Mouse (Mus musculus) spleen, postnatal 10 days (tissue): ENCODE data around the gene Skint5.
"Not testable (repeated sequence)": the region's sequence is repeated elsewhere in the genome, so short reads cannot be mapped to it uniquely, and the experiment has no call there.

ENCODE experiments used
- DNase-seq, 2 experiments: peaks; one replicate each; pipeline ENCODE4 v3.0.0; 2021 to 2022; ENCODE audit warnings: low spot score in 2 of 2

Skint5 gene

DNA sequence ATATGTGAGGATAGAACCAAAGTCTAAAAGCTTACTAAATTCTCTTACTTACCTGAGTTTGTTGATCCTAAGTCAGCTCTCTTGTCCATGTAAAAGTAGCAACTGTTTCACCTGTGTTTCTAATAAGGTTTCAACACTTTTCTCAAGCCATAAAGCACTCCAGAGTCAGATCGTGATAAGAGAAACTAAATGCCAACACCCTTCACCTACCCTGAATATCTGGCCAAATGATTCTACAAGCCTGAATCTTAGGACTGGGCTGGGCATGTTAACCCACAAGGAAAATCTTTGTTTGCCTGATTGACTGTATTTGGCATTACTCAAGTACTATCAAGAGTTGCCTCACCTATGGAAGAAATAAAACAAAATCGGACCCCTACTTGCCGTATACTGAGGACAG is at the start of gene Skint5:
Gene Skint5 (minus strand): TSS at position 101 of the 400 bp plus-strand sequence.
- no peak for DNase-seq

DNA sequence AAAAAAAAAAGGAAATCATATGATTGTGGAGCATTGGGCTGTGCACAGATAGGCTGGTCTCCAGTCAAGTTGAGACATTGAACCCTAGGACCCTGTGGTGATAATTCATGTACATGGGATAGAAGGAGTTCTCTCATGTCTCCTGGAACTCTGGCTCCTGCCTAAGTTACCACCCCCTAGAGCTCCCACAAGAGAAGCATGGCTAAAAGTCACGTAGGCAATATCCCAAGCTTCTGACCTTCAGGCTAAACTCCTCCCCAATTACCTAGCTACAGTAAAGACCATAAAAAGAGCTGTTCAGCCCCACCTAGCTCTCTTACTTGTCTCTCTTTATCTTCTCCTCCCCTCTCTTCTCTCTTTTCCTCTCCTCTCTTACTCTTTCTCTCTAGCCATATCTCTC is 42.0 kb downstream of the Skint5 start:
- DNase-seq: no peak

DNA sequence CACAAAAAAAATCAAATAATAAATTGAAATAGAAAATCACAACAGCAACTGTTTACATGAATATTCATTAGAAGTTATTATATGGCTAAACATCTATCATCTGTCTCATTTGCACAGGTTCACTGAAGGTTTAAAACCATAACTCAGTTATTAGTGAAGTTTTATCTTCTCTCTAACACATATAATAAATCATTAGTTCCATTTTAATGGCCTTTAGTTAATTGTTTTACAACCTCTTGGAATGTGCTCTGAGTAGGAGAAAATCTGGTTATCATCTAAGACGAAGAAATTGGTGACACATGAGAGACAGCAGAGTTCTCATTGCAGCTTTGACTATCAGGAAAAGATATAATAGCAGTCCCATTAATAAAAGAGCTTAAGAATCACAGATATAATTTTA is 235.1 kb downstream of the Skint5 start:
- DNase-seq: no peak

DNA sequence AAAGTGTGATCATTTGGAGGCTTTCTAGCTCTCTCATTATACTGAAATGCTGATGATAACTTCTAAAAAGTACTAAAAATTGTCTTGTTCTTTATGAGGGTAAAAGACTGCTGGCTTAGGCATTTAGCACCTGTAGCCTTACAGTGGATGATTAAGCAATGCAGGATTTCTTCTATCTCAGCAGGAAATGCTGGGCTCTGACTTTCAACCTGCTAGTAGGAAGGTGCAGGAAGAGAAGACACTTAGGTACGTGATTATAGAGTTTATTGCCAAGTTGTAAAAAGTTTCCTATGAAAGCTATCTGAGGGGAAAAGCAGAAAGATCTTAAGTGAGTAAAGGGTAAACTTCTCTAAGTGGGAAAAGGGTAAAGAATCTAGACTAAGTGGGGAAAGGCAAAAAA is 235.6 kb downstream of the Skint5 start:
- no peak for DNase-seq

DNA sequence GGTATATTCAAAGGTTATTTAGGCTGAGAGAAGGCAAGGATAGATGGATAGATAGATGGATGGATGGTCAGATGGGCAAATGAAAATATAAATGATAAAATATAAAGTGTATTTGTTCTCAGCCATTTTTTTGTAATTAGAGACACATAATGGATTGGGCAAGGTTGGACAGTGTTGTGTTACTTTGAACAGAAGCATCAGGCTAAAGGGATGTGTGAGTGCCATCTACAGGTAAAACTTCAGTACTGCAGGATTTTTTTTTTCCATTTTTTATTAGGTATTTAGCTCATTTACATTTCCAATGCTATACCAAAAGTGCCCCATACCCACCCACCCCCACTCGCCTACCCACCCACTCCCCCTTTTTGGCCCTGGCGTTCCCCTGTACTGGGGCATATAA is 551.1 kb downstream of the Skint5 start:
- not testable (repeated sequence) for DNase-seq
